In the genomic region with DNA sequence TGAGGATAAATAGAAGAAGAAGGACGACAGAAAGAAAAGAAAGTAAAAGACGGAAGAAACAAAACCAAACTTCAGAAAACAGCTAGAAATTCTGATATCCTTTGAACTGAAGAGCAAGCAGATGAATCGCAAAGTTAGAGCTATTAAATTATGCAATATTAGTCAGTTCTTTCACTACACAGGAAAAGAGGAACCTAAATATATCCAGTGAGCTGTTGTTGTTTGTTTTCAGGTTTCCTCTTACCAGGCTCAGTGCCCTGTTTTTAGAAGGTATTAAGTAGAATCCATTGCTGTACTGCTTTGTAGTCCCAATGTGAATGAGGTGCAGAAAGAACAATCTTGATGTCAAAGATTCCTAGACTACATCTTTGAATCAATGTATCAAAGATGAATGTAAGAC, we compare ENCODE assay signal across 1 mouse cellular context.
TF ChIP-seq lines count a peak whose summit lies in the region.

No protein-coding gene starts in this region.

TF ChIP-seq in MEL, 35 proteins besides CTCF, POLR2A, EP300 and RAD21 (continued from another document):
- no peak for TF ChIP-seq NRF1 (IDR thresholded peaks at IDR 0.05; ENCODE audit: insufficient read depth, low read depth, low read length, poor library complexity, severe bottlenecking)
- TF ChIP-seq MAX (IDR thresholded peaks at IDR 0.05; ENCODE audit: low read length): no peak
- TF ChIP-seq ELF1 (IDR thresholded peaks at IDR 0.05; ENCODE audit: low read depth, low read length): no peak
- no peak for TF ChIP-seq USF2 (IDR thresholded peaks at IDR 0.05; ENCODE audit: borderline replicate concordance in 1 of 2, insufficient read depth in 1 of 2, low read depth in 1 of 2, low read length in 2 of 2)
- no peak for TF ChIP-seq TAL1 (IDR thresholded peaks at IDR 0.05; ENCODE audit: low read length)
- no peak for TF ChIP-seq MXI1 (IDR thresholded peaks at IDR 0.05; ENCODE audit: low read depth, low read length)
- no peak for TF ChIP-seq E2F4 (IDR thresholded peaks at IDR 0.05; ENCODE audit: borderline replicate concordance, low read depth, low read length)
- TF ChIP-seq RCOR1 (IDR thresholded peaks at IDR 0.05; ENCODE audit: low read depth, low read length): no peak
- no peak for TF ChIP-seq BHLHE40 (IDR thresholded peaks at IDR 0.05; ENCODE audit: borderline replicate concordance, low read depth, low read length)
- no peak for TF ChIP-seq ZKSCAN1 (IDR thresholded peaks at IDR 0.05; ENCODE audit: low read depth, low read length)
